Mouse (Mus musculus) cerebellum, postnatal 36 days (tissue): ENCODE measurements around the gene Cd72.
A peak's percentile ranks its signal among the peaks of the same experiment; 100 is the strongest.

ENCODE experiments used
- DNase-seq, 2 experiments: peaks; one replicate each; pipeline ENCODE4 v3.0.0; 2021 to 2022; ENCODE audit warnings: mixed read lengths in 2 of 2

Gene Cd72

DNA sequence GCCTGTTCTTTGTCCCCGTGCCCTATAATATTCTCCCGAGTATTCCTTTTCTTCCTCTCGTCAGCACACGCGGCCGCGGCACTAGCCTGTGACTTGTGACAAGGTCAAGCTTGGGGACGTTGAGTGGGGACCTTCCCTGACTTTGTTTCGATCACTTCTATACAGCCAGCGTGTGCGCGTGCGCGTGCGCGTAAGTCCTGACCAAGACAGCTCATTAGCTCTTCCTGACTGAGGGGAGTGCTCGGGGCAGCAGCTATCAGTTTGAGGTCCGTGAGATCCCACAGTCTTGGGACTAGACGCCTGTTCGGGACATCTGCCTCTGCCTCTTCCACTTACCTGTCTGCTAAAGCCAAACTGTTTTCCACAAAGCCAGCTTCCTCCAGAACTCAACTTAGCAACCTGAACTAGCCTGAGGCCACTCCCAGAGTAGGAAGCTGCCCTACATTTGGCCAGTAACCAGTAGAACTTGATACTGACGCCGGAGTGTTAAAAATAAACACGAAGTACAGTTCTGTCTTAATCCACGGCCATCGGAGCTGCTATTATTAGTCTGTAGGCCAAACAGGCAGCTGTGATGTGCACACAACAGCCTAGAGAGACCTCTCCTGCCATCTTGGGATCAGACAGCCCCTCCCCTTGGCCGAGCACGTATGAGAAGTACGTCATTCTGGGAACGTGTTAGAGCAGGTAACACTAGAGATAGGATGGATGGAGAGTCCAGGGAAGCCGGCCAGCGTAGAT lies 54.9 kb downstream of the Cd72 start:
- DNase-seq, result no peak

DNA sequence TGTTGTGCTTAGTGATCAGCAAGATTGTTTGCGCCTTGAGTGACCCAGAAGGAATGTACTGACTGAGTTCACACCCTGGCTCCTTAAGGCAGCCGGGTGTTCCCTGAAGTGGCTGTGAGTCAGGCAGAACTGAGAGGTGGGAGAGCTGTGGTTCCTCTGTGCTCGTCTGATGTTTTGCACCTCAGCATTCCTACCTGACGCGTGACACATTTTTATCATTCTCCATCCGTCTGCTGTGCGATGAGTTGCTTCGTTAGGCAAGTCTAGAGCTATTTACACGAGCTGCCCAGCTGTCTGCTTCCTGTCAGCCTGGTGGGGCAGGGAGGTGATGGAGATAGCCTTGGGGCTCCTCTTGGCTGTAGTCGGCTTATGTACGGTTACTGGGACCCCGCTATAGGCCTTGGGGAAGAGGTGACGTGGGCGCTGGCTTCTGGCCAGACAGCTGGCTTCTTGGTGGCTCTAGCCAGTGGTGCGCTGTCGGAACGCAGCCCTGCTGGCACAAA lies 55.5 kb downstream of the Cd72 start:
- peak in 1 of 2 experiments; percentile 37 for DNase-seq

DNA sequence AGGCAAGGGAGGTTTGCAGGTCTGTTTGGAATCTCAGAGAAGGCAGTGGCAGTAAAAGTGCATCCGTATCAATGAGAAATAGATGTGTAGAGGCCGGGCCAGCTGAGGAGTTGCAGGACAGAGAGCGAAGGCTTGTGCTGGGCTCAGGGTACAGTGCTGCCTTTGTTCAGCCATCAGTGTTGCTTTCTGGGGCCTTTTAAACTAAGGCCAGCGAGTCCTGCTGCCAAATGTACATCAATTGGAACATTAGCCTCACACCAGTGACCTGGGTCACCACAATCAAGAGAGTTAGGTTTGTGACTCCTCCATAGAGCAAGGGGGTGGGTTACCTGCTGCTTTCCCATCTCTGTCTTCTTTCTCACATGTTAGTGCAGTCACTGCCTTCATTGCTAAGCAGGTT lies 56.4 kb downstream of the Cd72 start:
- DNase-seq, result no peak
